Mouse (Mus musculus): ENCODE data around the gene Zbtb32. TPM values are rescaled to one million over a fixed set of nuclear protein-coding genes. Genes with fewer than 3 reads are reported as not detected.
A peak's percentile ranks its signal among the peaks of the same experiment; 100 is the strongest.

Gene Zbtb32
- polyA plus RNA-seq, 1 experiment, result 180 TPM

DNA sequence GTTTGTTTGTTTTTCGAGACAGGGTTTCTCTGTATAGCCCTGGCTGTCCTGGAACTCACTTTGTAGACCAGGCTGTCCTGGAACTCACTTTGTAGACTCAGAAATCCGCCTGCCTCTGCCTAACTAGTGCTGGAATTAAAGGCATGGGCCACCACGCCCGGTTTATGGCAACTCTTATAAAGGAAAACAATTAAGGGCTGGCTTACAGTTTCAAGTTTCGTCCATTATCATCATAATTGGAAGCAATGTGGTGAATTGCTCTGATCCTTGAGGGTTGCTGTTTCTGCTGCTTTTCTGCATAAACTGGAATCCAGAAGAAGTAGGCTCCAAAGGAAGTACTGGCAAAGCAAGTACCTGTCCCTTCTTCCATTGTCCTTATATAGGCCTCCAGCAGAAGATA, 27.9 kb upstream of the Zbtb32 start:
- TF ChIP-seq CTCF (IDR thresholded peaks at IDR 0.05; ENCODE audit: control insufficient read depth, insufficient read depth, insufficient replicate concordance, low read depth, low read length) (no peak), POLR2A (IDR thresholded peaks at IDR 0.05; ENCODE audit: control insufficient read depth, low read depth, low read length) (no peak)
- peaks cover 8% of the 10 kb centered on the region for H3K4me1 ChIP-seq (ENCODE audit: control insufficient read depth, insufficient read depth, low read length)
- no peaks in the 10 kb centered on the region for H3K27me3 ChIP-seq (ENCODE audit: control insufficient read depth, insufficient read depth, low read length)
- no peak overlapping the region for H3K27ac ChIP-seq (ENCODE audit: control insufficient read depth, insufficient read depth, low read depth, low read length)
- H3K4me3 ChIP-seq (ENCODE audit: control insufficient read depth, low read depth, low read length), result no peak overlapping the region
- H3K36me3 ChIP-seq (ENCODE audit: control insufficient read depth, insufficient read depth, low read length), result peaks cover 1% of the 10 kb centered on the region; the same call in 1 of the 2 replicates

- Histone ChIP-seq H3K27ac (ENCODE audit: control insufficient read depth, insufficient read depth, low read depth, low read length) (peak within 1 kb of the TSS; percentile 56), H3K27me3 (ENCODE audit: control insufficient read depth, insufficient read depth, low read length) (no peaks in the 10 kb centered on the region), H3K4me1 (ENCODE audit: control insufficient read depth, insufficient read depth, low read length) (peaks cover 8% of the 10 kb centered on the region), H3K4me3 (ENCODE audit: control insufficient read depth, low read depth, low read length) (peak within 1 kb of the TSS; percentile 93), H3K36me3 (ENCODE audit: control insufficient read depth, insufficient read depth, low read length) (peaks cover 1% of the 10 kb centered on the region)
- TF ChIP-seq POLR2A (IDR thresholded peaks at IDR 0.05; ENCODE audit: control insufficient read depth, low read depth, low read length) (peak; percentile 68), CTCF (IDR thresholded peaks at IDR 0.05; ENCODE audit: control insufficient read depth, insufficient read depth, insufficient replicate concordance, low read depth, low read length) (no peak)
Measured at GRCm38 (mm10) chr7:30625530-30626384, 27.0 kb upstream of the Zbtb32 start, which contains the start of gene Cox6b1. TSS of gene Cox6b1 (minus strand) at chr7:30626151.

GRCm38 (mm10) chr7:30619202-30619601, 20.5 kb upstream of the Zbtb32 start:
- no peaks in the 10 kb centered on the region; the same call in 1 of the 2 replicates for H3K4me1 ChIP-seq (ENCODE audit: control insufficient read depth, insufficient read depth, low read length)
- H3K4me3 ChIP-seq (ENCODE audit: control insufficient read depth, low read depth, low read length), result no peak overlapping the region
- TF ChIP-seq CTCF (IDR thresholded peaks at IDR 0.05; ENCODE audit: control insufficient read depth, insufficient read depth, insufficient replicate concordance, low read depth, low read length), result peak; percentile 27; the same call in 1 of the 2 replicates
- no peak for TF ChIP-seq POLR2A (IDR thresholded peaks at IDR 0.05; ENCODE audit: control insufficient read depth, low read depth, low read length)
- no peak overlapping the region for H3K27ac ChIP-seq (ENCODE audit: control insufficient read depth, insufficient read depth, low read depth, low read length)
- no peaks in the 10 kb centered on the region for H3K27me3 ChIP-seq (ENCODE audit: control insufficient read depth, insufficient read depth, low read length)
- peaks cover 1% of the 10 kb centered on the region for H3K36me3 ChIP-seq (ENCODE audit: control insufficient read depth, insufficient read depth, low read length)

GRCm38 (mm10) chr7:30618658-30619057, 19.9 kb upstream of the Zbtb32 start:
- Histone ChIP-seq H3K36me3 (ENCODE audit: control insufficient read depth, insufficient read depth, low read length) (peaks cover 1% of the 10 kb centered on the region), H3K27me3 (ENCODE audit: control insufficient read depth, insufficient read depth, low read length) (no peaks in the 10 kb centered on the region), H3K4me1 (ENCODE audit: control insufficient read depth, insufficient read depth, low read length) (no peaks in the 10 kb centered on the region; the same call in 1 of the 2 replicates), H3K4me3 (ENCODE audit: control insufficient read depth, low read depth, low read length) (no peak overlapping the region), H3K27ac (ENCODE audit: control insufficient read depth, insufficient read depth, low read depth, low read length) (no peak overlapping the region)
- no peak for TF ChIP-seq POLR2A (IDR thresholded peaks at IDR 0.05; ENCODE audit: control insufficient read depth, low read depth, low read length)
- TF ChIP-seq CTCF (IDR thresholded peaks at IDR 0.05; ENCODE audit: control insufficient read depth, insufficient read depth, insufficient replicate concordance, low read depth, low read length), result no peak

GRCm38 (mm10) chr7:30615049-30615760, 16.5 kb upstream of the Zbtb32 start:
- TF ChIP-seq CTCF (IDR thresholded peaks at IDR 0.05; ENCODE audit: control insufficient read depth, insufficient read depth, insufficient replicate concordance, low read depth, low read length) (no peak), POLR2A (IDR thresholded peaks at IDR 0.05; ENCODE audit: control insufficient read depth, low read depth, low read length) (no peak)
- Histone ChIP-seq H3K4me3 (ENCODE audit: control insufficient read depth, low read depth, low read length) (no peak overlapping the region), H3K27ac (ENCODE audit: control insufficient read depth, insufficient read depth, low read depth, low read length) (peak overlapping the region; percentile 33; the same call in 1 of the 2 replicates), H3K4me1 (ENCODE audit: control insufficient read depth, insufficient read depth, low read length) (no peaks in the 10 kb centered on the region; the same call in 1 of the 2 replicates), H3K27me3 (ENCODE audit: control insufficient read depth, insufficient read depth, low read length) (no peaks in the 10 kb centered on the region), H3K36me3 (ENCODE audit: control insufficient read depth, insufficient read depth, low read length) (no peaks in the 10 kb centered on the region)

DNA sequence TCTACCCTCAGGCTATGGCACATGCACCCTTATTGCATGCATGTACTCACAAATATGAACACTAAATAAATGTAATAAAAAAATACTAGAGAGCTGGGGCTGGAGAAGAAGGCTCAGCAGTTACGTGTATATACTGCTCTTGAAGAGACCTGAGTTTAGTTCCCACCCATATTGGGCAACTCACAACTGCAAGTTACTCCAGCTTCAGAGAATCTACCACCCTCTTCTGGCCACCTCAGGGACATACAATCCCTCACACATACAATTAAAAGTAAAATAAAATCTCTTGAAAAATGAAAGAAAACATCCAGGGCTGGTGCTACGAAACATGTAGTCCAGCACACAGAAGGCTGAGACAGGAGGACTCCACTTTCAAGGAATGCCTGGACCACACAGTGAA, 15.7 kb upstream of the Zbtb32 start:
- no peaks in the 10 kb centered on the region; the same call in 1 of the 2 replicates for H3K4me1 ChIP-seq (ENCODE audit: control insufficient read depth, insufficient read depth, low read length)
- TF ChIP-seq CTCF (IDR thresholded peaks at IDR 0.05; ENCODE audit: control insufficient read depth, insufficient read depth, insufficient replicate concordance, low read depth, low read length) (no peak), POLR2A (IDR thresholded peaks at IDR 0.05; ENCODE audit: control insufficient read depth, low read depth, low read length) (no peak)
- no peaks in the 10 kb centered on the region for H3K27me3 ChIP-seq (ENCODE audit: control insufficient read depth, insufficient read depth, low read length)
- no peaks in the 10 kb centered on the region for H3K36me3 ChIP-seq (ENCODE audit: control insufficient read depth, insufficient read depth, low read length)
- H3K27ac ChIP-seq (ENCODE audit: control insufficient read depth, insufficient read depth, low read depth, low read length), result no peak overlapping the region
- H3K4me3 ChIP-seq (ENCODE audit: control insufficient read depth, low read depth, low read length), result no peak overlapping the region

DNA sequence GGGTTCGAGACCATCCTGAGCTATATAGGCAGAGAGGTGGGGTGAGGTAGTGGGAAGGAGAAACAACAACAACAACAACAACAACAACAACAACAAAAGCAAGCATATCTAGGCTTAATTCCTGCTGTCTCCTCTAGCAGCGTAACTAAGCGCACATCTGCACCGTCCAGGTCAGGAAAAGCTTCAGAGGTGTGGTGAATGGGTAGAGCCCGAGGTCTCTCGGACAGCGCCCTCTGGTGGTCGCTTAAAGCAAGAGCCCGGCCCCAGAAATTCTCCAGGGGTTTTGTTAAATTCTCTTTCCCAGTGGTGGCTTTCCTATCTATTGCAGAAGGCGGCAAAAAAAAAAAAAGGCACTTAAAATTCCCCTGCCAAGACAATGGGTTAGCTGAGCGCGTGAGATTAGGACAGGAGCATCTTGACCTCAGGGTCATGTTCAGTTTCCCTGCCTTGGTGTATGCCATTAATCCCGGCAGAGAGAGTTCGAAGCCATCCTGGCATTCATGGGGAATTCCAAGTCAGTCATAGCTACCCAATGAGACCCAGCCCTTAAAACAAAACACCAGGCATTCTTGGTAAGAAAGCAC, 14.9 kb upstream of the Zbtb32 start:
- TF ChIP-seq POLR2A (IDR thresholded peaks at IDR 0.05; ENCODE audit: control insufficient read depth, low read depth, low read length) (no peak), CTCF (IDR thresholded peaks at IDR 0.05; ENCODE audit: control insufficient read depth, insufficient read depth, insufficient replicate concordance, low read depth, low read length) (peak; percentile 69)
- no peaks in the 10 kb centered on the region; the same call in 1 of the 2 replicates for H3K4me1 ChIP-seq (ENCODE audit: control insufficient read depth, insufficient read depth, low read length)
- H3K27me3 ChIP-seq (ENCODE audit: control insufficient read depth, insufficient read depth, low read length), result no peaks in the 10 kb centered on the region
- H3K4me3 ChIP-seq (ENCODE audit: control insufficient read depth, low read depth, low read length), result no peak overlapping the region
- no peak overlapping the region for H3K27ac ChIP-seq (ENCODE audit: control insufficient read depth, insufficient read depth, low read depth, low read length)
- H3K36me3 ChIP-seq (ENCODE audit: control insufficient read depth, insufficient read depth, low read length), result no peaks in the 10 kb centered on the region
